Mouse (Mus musculus) spleen, adult 10 weeks (tissue): ENCODE data around the gene Adora2a. TPM values are rescaled to one million over a fixed set of nuclear protein-coding genes. Genes with fewer than 3 reads are reported as not detected.

Experiments used
- polyA plus RNA-seq: library from polyadenylated mRNA; stranded (reverse); fragments of 350-450 nt; fragmentation: Illumina TruSeq; extraction: RNeasy Lipid Tissue Mini Kit (QIAGEN cat#74804); gene quantifications from one replicate; pipeline ENCODE4 v1.2.3, GENCODE M21; 2015; ENCODE audit warnings: low replicate concordance; ENCODE audit not compliant: insufficient read depth

Adora2a gene
- polyA plus RNA-seq, result 5.3 TPM

DNA sequence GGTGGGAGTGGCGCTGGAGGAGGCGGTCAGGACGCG is at the start of gene Adora2a:
TSS of gene Adora2a (plus strand) at position 6 of the 36 bp plus-strand sequence.

Other genes with a start within 250 kb of the Adora2a start
- 43.9 TPM for gene Specc1l, start 104.8 kb upstream of the Adora2a start, polyA plus RNA-seq
- 3.4 TPM for gene Upb1, start 84.2 kb downstream of the Adora2a start, polyA plus RNA-seq
- gene Snrpd3, start 200.7 kb downstream of the Adora2a start, polyA plus RNA-seq, result 134 TPM
- gene Gucd1, start 201.1 kb downstream of the Adora2a start, polyA plus RNA-seq, result 54.9 TPM
- 2.1 TPM for gene Lrrc75b, start 243.5 kb downstream of the Adora2a start, polyA plus RNA-seq
- gene Ggt1, start 244.7 kb downstream of the Adora2a start, polyA plus RNA-seq, result 3.0 TPM